Mouse (Mus musculus): Measurements from ENCODE around the gene Nr2e1. TPM values are rescaled to one million over a fixed set of nuclear protein-coding genes. Genes with fewer than 3 reads are reported as not detected.

Nr2e1 gene
- not detected in 4 replicates for total RNA-seq (2023)

DNA sequence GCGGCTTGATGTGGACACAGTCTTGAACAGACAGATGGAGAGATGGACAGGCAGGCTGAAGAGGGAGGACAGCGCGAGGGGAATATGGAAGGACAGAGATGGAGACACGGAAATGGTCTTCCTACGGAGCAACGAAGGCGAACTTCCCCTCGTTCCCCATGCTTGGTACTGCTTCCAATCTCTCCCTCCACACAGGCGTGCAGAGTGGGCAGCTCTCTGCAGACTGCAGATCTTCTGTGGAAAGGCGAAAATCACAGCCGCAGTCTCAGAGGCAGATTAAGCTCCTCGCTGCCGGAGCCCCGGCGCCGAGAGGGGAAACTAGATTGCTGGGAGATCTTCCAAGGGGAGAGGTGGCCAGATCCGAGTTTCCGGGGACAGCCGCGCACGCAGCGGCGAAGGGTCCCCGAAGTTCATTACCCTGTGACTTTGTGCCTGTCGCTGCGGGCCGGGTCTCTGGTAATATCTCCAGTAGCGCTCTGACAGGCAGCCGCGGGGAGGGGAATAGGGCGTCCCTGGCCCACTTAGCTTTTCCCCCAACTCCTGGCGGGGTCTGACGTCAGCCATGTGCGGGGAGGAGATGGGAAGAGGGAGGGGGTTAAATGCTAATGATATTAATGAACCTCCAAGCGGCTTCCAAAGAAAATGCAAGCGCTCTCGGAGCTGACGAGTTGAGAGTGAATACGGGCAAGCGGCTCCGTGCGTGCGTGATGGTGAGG is at the start of gene Nr2e1, which contains the start of gene Ostm1:
TSS of gene Nr2e1 (minus strand) at position 476 of the 716 bp plus-strand sequence.
TSS of gene Ostm1 (plus strand) at position 666 of the 716 bp plus-strand sequence.

Other genes with a start within 250 kb of the Nr2e1 start
- gene Afg1l, start 105.1 kb downstream of the Nr2e1 start, total RNA-seq (2023): 7.8 to 9.3 TPM (median 8.3 TPM) in 4 replicates
- 94.9 to 106 TPM (median 102 TPM) in 4 replicates for gene Snx3, start 81.6 kb downstream of the Nr2e1 start, total RNA-seq (2023)
- gene Ostm1, start 190 bp upstream of the Nr2e1 start, total RNA-seq (2023): 28.6 to 31.6 TPM (median 30.4 TPM) in 4 replicates
- 47.4 to 58.1 TPM (median 55.5 TPM) in 4 replicates for gene Sec63, start 177.9 kb upstream of the Nr2e1 start, total RNA-seq (2023)